Mouse (Mus musculus) midbrain, embryonic 14.5 days (tissue): Measurements from ENCODE around the gene Smug1. TPM values are rescaled to one million over a fixed set of nuclear protein-coding genes. Genes with fewer than 3 reads are reported as not detected.

Source experiments
- ATAC-seq: fragments of 200-750 bp; cut with Nextera tagmentation; 2 replicates; pipeline ENCODE4 v1.8.0; 2017; ENCODE audit warnings: moderate number of reproducible peaks, moderate library complexity; ENCODE audit not compliant: low FRiP score, low TSS enrichment
- DNase-seq: peaks from one replicate; pipeline ENCODE4 v3.0.0-alpha.2; 2015
- H3K27ac ChIP-seq: fragments of 300-500 bp; sonication (generic); replicated peaks from 2 replicates; pipeline ENCODE4 v1.5.1; 2014; ENCODE audit warnings: mild to moderate bottlenecking, low read depth, low read length, moderate library complexity
- H3K27me3 ChIP-seq: fragments of 300-500 bp; sonication (generic); 2 replicates; pipeline ENCODE4 v1.6.1; 2014; ENCODE audit warnings: low read length, control low read depth, mixed read lengths; ENCODE audit not compliant: control insufficient read depth, insufficient read depth
- H3K36me3 ChIP-seq: fragments of 300-500 bp; sonication (generic); 2 replicates; pipeline ENCODE4 v1.6.1; 2014; ENCODE audit warnings: low read length, control low read depth; ENCODE audit not compliant: control insufficient read depth, insufficient read depth
- H3K4me1 ChIP-seq: fragments of 300-500 bp; sonication (generic); 2 replicates; pipeline ENCODE4 v1.6.1; 2014; ENCODE audit warnings: mild to moderate bottlenecking, antibody characterized with exemption, low read length, control low read depth; ENCODE audit not compliant: control insufficient read depth, insufficient read depth
- H3K4me2 ChIP-seq: fragments of 300-500 bp; sonication (generic); 2 replicates; pipeline ENCODE4 v1.6.1; 2014; ENCODE audit warnings: mild to moderate bottlenecking, low read length, moderate library complexity
- H3K4me3 ChIP-seq: fragments of 300-500 bp; sonication (generic); replicated peaks from 2 replicates; pipeline ENCODE4 v1.5.1; 2014; ENCODE audit warnings: low read depth, low read length
- H3K9ac ChIP-seq: fragments of 300-500 bp; sonication (generic); replicated peaks from 2 replicates; pipeline ENCODE4 v1.6.1; 2014; ENCODE audit warnings: mild to moderate bottlenecking, low read length, moderate library complexity
- H3K9me3 ChIP-seq: fragments of 300-500 bp; sonication (generic); 2 replicates; pipeline ENCODE4 v1.6.1; 2016; ENCODE audit warnings: low read length, control low read depth, mixed read lengths; ENCODE audit not compliant: control insufficient read depth
- WGBS: fragments of 180-500 bp; shearing (Covaris S2); extraction: QIAGEN DNeasy Blood & Tissue Kit; methylation state at CpG from one replicate; pipeline ENCODE4 v1.1.7; 2014; 5-methylcytosine and 5-hydroxymethylcytosine counted together
- polyA plus RNA-seq: library from polyadenylated mRNA; unstranded; fragments of >200 nt; fragmentation: Nextera tagmentation; extraction: Ambion mirVana; gene quantifications from 2 replicates; pipeline ENCODE4 v1.2.1, GENCODE M21; 2014

The Smug1 gene
- polyA plus RNA-seq, 1 experiment from 2014 or later: 25.0 TPM

DNA sequence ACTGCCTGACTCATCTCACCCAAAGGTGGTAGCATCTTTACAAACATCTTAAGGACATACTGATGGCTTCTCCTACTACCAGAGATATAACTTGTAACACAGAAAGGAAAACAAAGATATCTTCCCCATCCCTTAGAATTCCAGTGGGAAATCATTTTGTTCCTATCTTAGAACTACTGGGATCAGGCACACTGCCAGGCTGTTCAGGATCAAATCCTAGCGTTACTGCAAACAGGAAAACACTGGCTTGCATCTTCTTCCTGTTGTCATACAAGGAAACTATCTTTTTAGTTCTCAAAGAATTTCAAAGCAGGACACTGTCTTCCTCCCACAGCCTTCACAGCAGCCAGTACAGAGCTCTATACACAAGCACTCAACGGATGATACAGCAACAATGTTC is 26.7 kb upstream of the Smug1 start:
- Histone ChIP-seq H3K9me3 (no peaks in the 10 kb centered on the region), H3K4me2 (no peak overlapping the region), H3K9ac (no peak overlapping the region), H3K27ac (no peak overlapping the region), H3K36me3 (peaks cover 68% of the 10 kb centered on the region), H3K4me3 (no peak overlapping the region), H3K4me1 (no peaks in the 10 kb centered on the region), H3K27me3 (no peaks in the 10 kb centered on the region)
- 88% methylated on average over 2 of the region's 2 CpGs for WGBS
- ATAC-seq: no peak
- no peak for DNase-seq

DNA sequence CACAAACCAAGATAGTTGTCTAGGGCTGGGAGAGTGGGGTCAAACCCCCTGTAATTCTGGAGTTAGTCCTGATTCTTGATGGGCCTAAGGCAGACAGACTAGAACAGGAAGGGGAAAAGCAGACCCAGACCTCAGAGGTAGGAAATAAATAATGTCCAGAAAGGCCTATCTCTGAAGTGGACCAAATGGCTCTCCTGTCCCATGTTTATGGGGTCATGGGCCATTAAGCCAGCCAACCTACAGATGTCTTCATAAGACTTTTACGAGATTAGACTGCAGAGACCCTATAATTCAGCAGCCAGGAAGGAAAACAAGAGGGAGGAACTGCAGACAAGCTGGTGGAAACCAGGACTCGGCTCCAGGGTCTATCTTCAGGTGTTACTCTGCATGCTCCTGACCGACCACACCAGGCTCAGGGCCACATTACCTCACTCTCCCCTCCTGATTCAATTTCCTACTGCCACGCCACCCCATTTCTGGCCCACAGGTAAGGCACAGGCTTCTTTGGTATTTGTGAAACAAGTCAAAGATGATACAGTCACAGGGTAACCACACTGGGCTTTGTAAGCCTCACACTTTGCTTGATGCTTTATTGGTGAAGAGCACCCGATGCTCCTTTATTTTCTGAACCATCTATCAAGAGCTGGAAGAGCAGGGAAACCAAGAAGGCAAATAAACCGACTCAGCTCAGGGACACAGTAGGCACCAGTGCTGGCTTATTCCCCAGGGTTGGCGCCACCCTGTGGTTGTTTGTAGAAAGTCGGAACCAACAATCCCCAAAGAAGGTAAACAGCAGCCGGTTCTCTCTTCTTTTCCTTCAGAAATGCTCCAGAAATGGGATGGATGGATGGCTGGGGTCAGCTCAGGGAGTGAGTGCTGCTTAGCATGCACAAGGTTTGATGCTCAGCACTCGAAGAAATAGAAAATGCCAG is 23.9 kb upstream of the Smug1 start:
- H3K27me3 ChIP-seq: no peaks in the 10 kb centered on the region
- no peak overlapping the region for H3K27ac ChIP-seq
- H3K36me3 ChIP-seq: peaks cover 44% of the 10 kb centered on the region
- H3K4me3 ChIP-seq: no peak overlapping the region
- H3K4me1 ChIP-seq: no peaks in the 10 kb centered on the region
- no peak overlapping the region for H3K4me2 ChIP-seq
- H3K9ac ChIP-seq: peak overlapping the region; percentile 20; the same call in 1 of the 2 replicates
- DNase-seq (peak; percentile 76), ATAC-seq (no peak)
- WGBS: 69% methylated on average over 10 of the region's 10 CpGs
- no peaks in the 10 kb centered on the region for H3K9me3 ChIP-seq

DNA sequence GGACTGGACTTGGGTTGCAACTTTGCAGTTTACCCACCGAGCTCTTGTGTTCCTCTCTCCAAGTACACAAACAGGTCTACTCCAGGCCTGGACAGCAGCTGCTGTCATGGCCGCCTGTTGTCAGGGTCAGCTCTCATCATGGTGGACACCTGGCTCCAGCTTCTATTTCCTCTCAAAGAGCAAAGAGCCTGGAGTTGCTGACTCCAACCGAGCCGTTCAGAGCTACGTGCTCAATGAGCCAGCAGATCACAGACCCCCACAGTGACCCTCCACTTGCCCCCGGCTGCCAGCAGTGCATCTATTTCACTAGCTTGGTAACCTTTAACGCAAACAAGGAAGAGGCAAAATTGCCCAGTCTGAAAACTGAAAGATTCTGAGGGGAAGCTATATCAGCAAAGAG is 23.2 kb upstream of the Smug1 start:
- DNase-seq (no peak), ATAC-seq (no peak)
- Histone ChIP-seq H3K4me2 (no peak overlapping the region), H3K4me3 (no peak overlapping the region), H3K27me3 (no peaks in the 10 kb centered on the region; the same call in 1 of the 2 replicates), H3K9ac (no peak overlapping the region), H3K9me3 (no peaks in the 10 kb centered on the region), H3K4me1 (no peaks in the 10 kb centered on the region), H3K36me3 (peaks cover 40% of the 10 kb centered on the region), H3K27ac (no peak overlapping the region)
- WGBS: 82% methylated on average over 7 of the region's 7 CpGs

DNA sequence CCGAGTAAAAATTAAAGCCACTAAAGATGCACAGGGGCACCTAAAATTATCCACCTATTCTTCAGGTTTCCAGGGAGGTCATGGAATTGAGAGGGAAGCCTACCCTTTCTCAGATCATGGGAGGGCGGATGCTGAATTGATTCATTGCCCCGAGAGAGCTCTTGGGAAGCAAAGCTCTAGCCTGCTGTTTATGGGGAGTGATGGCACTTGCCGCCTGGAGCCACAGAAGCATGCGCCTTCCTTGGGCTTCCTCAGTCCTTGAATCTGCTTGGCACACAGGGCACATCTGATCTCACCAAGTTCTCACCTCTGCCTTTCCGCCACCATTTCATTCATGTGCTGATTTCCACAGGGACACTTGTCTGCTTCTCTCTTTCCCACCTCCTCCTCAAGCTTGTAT is 20.9 kb upstream of the Smug1 start:
- peaks cover 6% of the 10 kb centered on the region; the same call in 1 of the 2 replicates for H3K27me3 ChIP-seq
- no peaks in the 10 kb centered on the region for H3K9me3 ChIP-seq
- H3K4me3 ChIP-seq: no peak overlapping the region
- 71% methylated on average over 6 of the region's 6 CpGs for WGBS
- H3K27ac ChIP-seq: no peak overlapping the region
- no peak overlapping the region for H3K4me2 ChIP-seq
- 0 out of 2 replicates have a peak, but pooled peaks cover 4% of the 10 kb centered on the region for H3K4me1 ChIP-seq
- H3K36me3 ChIP-seq: peaks cover 22% of the 10 kb centered on the region
- ATAC-seq: no peak
- no peak for DNase-seq
- no peak overlapping the region for H3K9ac ChIP-seq

DNA sequence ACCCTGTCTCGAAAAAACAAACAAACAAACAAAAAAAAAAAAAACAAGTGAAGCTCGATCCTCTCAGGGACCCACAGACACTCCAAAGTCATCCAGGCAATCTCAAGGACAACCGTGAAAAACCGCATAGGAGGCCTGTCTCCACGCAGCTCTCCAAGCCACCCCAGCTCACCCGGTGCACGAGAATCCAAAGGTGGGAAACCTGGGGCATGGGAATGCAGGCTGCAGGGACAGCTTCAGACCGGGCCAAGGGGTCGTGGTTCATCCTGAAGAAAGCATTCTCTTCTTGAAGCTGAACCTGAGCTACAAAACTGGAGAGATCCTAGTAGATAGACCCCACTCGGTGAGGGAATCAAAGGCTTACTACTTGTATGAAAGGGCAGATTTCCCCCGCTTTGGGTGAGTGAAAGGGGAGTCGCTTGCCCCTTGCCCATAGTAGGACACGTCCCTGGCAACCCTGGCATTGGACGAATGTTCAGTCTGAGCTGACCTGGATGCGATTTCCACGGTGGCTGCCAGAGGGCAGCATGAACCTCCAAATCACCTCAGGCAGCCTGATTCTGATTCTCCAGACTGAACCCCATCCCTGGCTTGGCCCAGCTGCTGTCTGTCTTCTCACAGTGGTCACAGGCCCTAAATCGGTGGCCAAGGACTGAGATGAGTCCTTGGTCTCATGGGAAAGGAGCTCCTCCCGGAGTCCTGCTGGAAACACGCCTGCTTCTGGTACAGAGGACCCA is 18.7 kb upstream of the Smug1 start:
- DNase-seq (peak; percentile 82), ATAC-seq (no peak)
- 0 out of 2 replicates have a peak, but pooled peaks cover 2% of the 10 kb centered on the region for H3K36me3 ChIP-seq
- no peak overlapping the region for H3K27ac ChIP-seq
- H3K9ac ChIP-seq: no peak overlapping the region
- H3K27me3 ChIP-seq: peaks cover 13% of the 10 kb centered on the region; the same call in 1 of the 2 replicates
- H3K4me1 ChIP-seq: 0 out of 2 replicates have a peak, but pooled peaks cover 4% of the 10 kb centered on the region
- WGBS: 48% methylated on average over 19 of the region's 19 CpGs
- H3K4me2 ChIP-seq: no peak overlapping the region
- no peak overlapping the region for H3K4me3 ChIP-seq
- no peaks in the 10 kb centered on the region for H3K9me3 ChIP-seq

DNA sequence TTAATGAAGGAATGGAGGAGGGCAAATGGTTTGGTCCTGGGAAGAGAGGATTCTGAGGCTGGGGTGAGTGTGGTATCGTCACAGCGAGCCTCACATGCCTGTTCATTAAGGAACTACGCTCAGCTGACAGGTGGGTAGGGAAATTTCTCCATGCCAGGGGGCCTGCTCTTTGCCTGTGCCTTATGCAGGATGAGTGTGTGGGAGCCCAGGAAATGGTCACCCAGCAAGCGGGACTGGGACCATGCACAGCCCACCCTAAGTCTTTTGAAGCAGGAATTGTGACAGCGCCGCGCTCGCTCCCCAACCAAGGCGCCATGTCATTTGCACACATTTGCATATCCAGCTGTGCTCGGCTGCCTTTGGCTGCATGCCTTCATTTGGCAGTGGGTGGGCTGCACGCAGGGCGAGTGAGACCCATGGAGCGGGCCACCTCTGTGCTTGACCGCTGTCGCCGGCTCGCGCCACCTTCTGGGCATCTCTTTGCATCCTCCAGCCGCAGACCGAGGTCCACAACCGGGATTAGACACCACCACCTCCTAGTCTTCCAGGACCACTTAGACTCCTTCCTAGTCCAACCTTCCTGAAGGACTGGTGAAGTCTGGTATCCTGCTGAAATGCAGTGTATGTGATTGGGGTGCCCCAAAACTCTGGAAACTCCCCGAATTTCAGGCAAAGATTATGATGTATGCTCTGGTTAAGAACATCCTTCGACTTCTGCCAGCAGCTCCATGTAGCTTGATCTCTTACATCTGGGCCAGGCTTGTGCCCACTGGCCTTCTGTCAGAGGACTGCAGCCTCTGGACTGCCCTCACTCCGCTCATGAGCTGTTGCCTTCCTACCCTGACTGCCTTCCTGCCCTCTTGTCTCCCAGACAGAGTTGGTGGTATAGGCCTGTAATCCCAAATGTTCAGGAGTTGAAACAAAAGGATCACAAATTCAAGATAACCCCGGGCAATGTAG is 17.0 kb upstream of the Smug1 start:
- peak overlapping the region; percentile 12; the same call in 1 of the 2 replicates for H3K4me3 ChIP-seq
- H3K27ac ChIP-seq: no peak overlapping the region
- H3K27me3 ChIP-seq: peaks cover 29% of the 10 kb centered on the region
- DNase-seq (peak; percentile 67), ATAC-seq (0 out of 2 replicates have a peak, but pooled peaks have one; percentile 26)
- 11% methylated on average over 25 of the region's 25 CpGs for WGBS
- no peaks in the 10 kb centered on the region for H3K36me3 ChIP-seq
- H3K9me3 ChIP-seq: no peaks in the 10 kb centered on the region
- 0 out of 2 replicates have a peak, but pooled peaks cover 4% of the 10 kb centered on the region for H3K4me1 ChIP-seq
- peak overlapping the region; percentile 47 for H3K4me2 ChIP-seq
- H3K9ac ChIP-seq: no peak overlapping the region; the same call in 1 of the 2 replicates

DNA sequence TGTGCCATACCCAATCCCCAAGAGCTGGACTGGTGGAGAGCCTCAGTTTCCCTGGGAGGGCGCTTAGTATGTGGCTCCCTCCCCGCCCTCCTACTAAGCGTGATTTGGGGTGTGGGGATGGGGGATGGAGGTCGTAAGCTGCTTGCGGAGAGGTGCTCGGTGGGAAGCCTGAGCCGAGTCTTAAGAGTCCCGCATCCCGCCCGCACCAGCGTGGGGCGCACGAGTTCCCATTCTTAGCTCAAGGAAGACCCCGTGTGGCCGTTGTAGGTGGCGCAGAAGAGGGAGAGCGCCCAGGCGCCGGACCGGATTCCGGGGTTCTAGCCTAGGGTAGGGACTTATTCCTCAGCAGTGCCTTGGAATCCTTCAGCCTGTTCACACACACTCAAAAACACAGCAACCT is 16.2 kb upstream of the Smug1 start:
- Histone ChIP-seq H3K4me2 (peak overlapping the region; percentile 47), H3K4me3 (no peak overlapping the region), H3K27me3 (peaks cover 37% of the 10 kb centered on the region), H3K9ac (no peak overlapping the region), H3K27ac (no peak overlapping the region), H3K36me3 (no peaks in the 10 kb centered on the region), H3K4me1 (0 out of 2 replicates have a peak, but pooled peaks cover 4% of the 10 kb centered on the region), H3K9me3 (no peaks in the 10 kb centered on the region)
- DNase-seq: peak; percentile 82
- 1% methylated on average over 21 of the region's 21 CpGs for WGBS
- 0 out of 2 replicates have a peak, but pooled peaks have one; percentile 32 for ATAC-seq
